Mouse (Mus musculus) hindbrain, embryonic 12.5 days (tissue): ENCODE results near the gene 1700102P08Rik. TPM values are rescaled to one million over a fixed set of nuclear protein-coding genes. Genes with fewer than 3 reads are reported as not detected.
A peak's percentile ranks its signal among the peaks of the same experiment; 100 is the strongest.

Experiments
- ATAC-seq: fragments of 200-750 bp; cut with Nextera tagmentation; 2 replicates; pipeline ENCODE4 v1.8.0; 2017; ENCODE audit warnings: moderate TSS enrichment; ENCODE audit not compliant: low FRiP score
- H3K27ac ChIP-seq: fragments of 300-500 bp; sonication (generic); 2 replicates; pipeline ENCODE4 v1.5.1; 2016; ENCODE audit warnings: mild to moderate bottlenecking
- H3K27me3 ChIP-seq: fragments of 300-500 bp; sonication (generic); 2 replicates; pipeline ENCODE4 v1.6.1; 2016; ENCODE audit warnings: mild to moderate bottlenecking
- H3K36me3 ChIP-seq: fragments of 300-500 bp; sonication (generic); 2 replicates; pipeline ENCODE4 v1.6.1; 2016; ENCODE audit warnings: mild to moderate bottlenecking
- H3K4me1 ChIP-seq: fragments of 300-500 bp; sonication (generic); 2 replicates; pipeline ENCODE4 v1.6.1; 2016
- H3K4me2 ChIP-seq: fragments of 300-500 bp; sonication (generic); replicated peaks from 2 replicates; pipeline ENCODE4 v1.6.1; 2016; ENCODE audit warnings: mild to moderate bottlenecking
- H3K4me3 ChIP-seq: fragments of 300-500 bp; sonication (generic); 2 replicates; pipeline ENCODE4 v1.5.1; 2016; ENCODE audit warnings: mild to moderate bottlenecking
- H3K9ac ChIP-seq: fragments of 300-500 bp; sonication (generic); 2 replicates; pipeline ENCODE4 v1.6.1; 2016; ENCODE audit warnings: mild to moderate bottlenecking, moderate library complexity
- H3K9me3 ChIP-seq: fragments of 300-500 bp; sonication (generic); replicated peaks from 2 replicates; pipeline ENCODE4 v1.6.1; 2016; ENCODE audit warnings: mild to moderate bottlenecking
- WGBS: fragments of 180-500 bp; shearing (Covaris S2); methylation state at CpG from one replicate; pipeline ENCODE4 v1.1.7; 2016; 5-methylcytosine and 5-hydroxymethylcytosine counted together
- polyA plus RNA-seq: library from polyadenylated mRNA; unstranded; fragments of >200 nt; fragmentation: Nextera tagmentation; extraction: Ambion mirVana; gene quantifications from 2 replicates; pipeline ENCODE4 v1.2.1, GENCODE M21; 2016

Gene 1700102P08Rik
- polyA plus RNA-seq, 1 experiment from 2014 or later, result 1.7 TPM

DNA sequence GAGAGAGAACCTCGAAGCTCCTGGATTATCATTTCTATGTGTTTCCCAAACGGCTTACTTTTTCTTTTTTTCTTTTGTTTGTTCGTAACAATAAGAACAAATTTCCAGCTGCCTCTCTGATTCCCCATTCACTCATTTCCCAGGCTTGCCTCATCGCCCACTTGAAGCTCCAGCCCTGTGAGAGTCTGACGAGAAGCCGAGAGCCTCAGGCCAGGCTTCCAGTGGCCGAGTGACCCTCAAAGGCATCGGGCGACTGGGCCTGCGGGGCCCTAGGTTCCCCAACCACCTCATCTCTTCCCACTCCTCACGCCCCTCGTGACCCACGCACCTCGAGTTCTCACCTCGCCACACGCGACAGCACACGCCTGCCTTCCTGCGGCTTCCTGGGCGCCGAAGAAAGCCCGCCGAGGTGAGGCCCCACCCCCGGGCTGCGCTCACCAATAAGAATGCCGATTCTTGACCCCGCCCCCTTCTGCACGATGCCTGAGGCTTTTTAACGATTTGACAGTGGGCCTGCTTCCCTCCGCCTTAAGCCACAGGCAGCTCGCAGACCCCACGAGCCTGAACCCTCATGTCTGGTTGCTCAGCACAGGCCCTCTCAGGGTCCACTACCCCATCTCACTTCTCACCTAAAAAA lies 38.9 kb downstream of the 1700102P08Rik start:
- 0 out of 2 replicates have a peak overlapping the region, but pooled peaks have one; percentile 0 for H3K4me3 ChIP-seq
- ATAC-seq, result 0 out of 2 replicates have a peak, but pooled peaks have one; percentile 19
- H3K4me1 ChIP-seq, result peaks cover 6% of the 10 kb centered on the region; the same call in 1 of the 2 replicates
- H3K27me3 ChIP-seq, result no peaks in the 10 kb centered on the region
- no peaks in the 10 kb centered on the region for H3K36me3 ChIP-seq
- WGBS, result 53% methylated on average over 32 of the region's 32 CpGs
- no peaks in the 10 kb centered on the region for H3K9me3 ChIP-seq
- no peak overlapping the region for H3K27ac ChIP-seq
- H3K4me2 ChIP-seq, result peak overlapping the region; percentile 44
- H3K9ac ChIP-seq, result no peak overlapping the region

DNA sequence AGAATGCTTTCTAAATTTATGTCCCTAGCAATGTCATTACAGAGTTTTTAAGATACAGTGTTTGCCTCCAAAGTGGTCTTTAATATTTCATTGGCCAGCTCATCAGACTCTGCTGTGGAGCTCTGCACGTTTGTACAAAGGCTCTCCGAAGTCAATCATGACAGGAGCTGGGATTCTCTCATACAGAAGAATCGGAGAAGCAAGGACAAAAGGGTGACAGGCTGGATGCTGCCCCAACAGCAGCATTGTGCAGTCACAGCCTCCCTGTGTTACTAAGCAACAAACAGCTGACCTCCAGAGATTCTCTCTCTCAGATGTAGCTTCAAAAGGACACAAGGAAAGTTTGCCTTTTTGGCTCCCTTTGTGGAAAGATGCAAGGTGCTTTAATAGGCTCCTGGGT lies 43.6 kb downstream of the 1700102P08Rik start, which contains the start of gene BC048562:
Gene BC048562, plus strand, starts transcription at position 301 of the 400 bp plus-strand sequence.
- Histone ChIP-seq H3K4me1 (peaks cover 8% of the 10 kb centered on the region; the same call in 1 of the 2 replicates), H3K27ac (no peak within 1 kb of the TSS), H3K9me3 (no peaks in the 10 kb centered on the region), H3K4me3 (no peak within 1 kb of the TSS), H3K4me2 (no peak within 1 kb of the TSS), H3K27me3 (no peaks in the 10 kb centered on the region), H3K36me3 (no peaks in the 10 kb centered on the region), H3K9ac (no peak within 1 kb of the TSS)
- WGBS, result 39% methylated on average over 3 of the region's 3 CpGs
- ATAC-seq, result no peak

DNA sequence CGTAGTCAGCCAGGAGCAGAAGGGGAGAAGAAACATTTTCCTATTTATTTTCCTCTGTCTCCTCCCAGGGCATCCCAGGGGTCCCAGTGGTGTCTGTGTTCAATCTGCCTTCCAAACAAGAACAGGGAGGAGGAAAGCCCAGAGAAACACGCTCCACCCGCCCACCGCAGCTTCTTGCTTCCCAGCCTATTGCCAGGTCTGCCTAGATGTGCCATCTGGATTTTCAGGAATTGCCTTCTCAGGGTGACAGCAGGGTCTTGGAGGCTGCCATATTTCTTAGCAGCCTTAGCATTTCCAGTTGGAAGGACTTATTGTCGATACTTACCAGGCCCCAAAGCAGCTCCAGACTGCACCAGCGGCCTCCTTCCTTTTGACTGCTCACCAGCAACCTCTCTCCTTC lies 46.6 kb downstream of the 1700102P08Rik start:
- Histone ChIP-seq H3K27ac (no peak overlapping the region), H3K4me1 (0 out of 2 replicates have a peak, but pooled peaks cover 4% of the 10 kb centered on the region), H3K4me2 (no peak overlapping the region), H3K4me3 (no peak overlapping the region), H3K9me3 (no peaks in the 10 kb centered on the region), H3K9ac (no peak overlapping the region), H3K27me3 (no peaks in the 10 kb centered on the region), H3K36me3 (no peaks in the 10 kb centered on the region)
- 83% methylated on average over 6 of the region's 6 CpGs for WGBS
- no peak for ATAC-seq

DNA sequence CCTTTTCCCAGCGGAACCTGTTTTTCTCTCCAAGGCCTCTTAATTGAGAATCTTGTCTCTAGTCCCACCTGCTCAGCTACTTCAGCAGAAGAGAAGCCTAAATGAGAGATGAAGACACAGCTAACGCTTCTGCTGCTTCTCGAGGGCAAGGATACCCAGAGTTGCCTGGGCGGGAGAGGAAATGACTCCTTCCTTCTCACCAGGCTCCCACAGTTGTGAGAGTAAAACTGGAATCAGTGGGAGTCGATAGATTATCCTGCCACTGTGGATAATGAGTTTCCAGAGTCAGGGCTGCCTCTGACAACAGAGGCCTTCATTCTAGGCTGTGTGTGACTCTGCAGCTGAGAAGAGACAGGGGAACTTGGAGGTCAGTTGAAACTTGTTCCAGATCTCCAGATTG lies 47.9 kb downstream of the 1700102P08Rik start:
- no peaks in the 10 kb centered on the region for H3K36me3 ChIP-seq
- no peak overlapping the region for H3K9ac ChIP-seq
- H3K27ac ChIP-seq, result no peak overlapping the region
- no peaks in the 10 kb centered on the region for H3K9me3 ChIP-seq
- WGBS, result 78% methylated on average over 5 of the region's 5 CpGs
- no peaks in the 10 kb centered on the region for H3K27me3 ChIP-seq
- 0 out of 2 replicates have a peak, but pooled peaks cover 4% of the 10 kb centered on the region for H3K4me1 ChIP-seq
- no peak for ATAC-seq
- no peak overlapping the region for H3K4me2 ChIP-seq
- no peak overlapping the region for H3K4me3 ChIP-seq

DNA sequence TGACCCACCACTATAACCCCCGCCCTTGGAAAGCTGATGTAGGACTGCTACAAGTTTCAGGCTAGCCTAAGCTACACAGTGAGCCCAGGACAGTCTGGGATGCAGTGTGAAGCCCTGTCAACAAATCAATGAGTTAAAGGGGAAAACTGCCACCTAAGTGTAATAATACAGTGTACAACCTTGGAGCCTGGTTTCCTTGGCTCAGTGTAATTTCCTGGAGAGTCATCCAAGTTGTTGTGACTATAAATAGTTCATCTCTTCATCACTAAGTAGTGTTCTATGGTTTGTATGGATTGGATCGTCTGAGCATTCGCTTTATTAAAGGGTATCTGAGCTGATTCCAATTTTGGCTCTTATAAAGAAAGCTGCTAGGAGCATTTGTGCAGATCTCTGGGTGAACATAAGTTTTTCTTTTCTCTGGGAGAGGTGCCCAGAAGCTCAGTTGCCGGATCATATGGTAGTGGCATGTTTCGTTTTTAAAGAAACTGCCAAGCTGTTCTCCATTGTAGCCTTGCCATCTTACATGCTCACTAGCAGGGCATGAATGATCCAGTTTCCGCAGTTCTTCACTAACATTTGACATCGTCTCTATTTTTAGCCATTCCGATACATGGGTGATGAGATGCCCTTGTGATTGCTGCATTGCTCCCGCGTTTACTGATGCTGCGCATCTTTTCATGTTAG lies 48.8 kb downstream of the 1700102P08Rik start:
- WGBS, result 91% methylated on average over 11 of the region's 11 CpGs
- H3K4me2 ChIP-seq, result no peak overlapping the region
- no peaks in the 10 kb centered on the region for H3K9me3 ChIP-seq
- H3K4me1 ChIP-seq, result 0 out of 2 replicates have a peak, but pooled peaks cover 3% of the 10 kb centered on the region
- no peaks in the 10 kb centered on the region for H3K36me3 ChIP-seq
- H3K4me3 ChIP-seq, result no peak overlapping the region
- no peak overlapping the region for H3K9ac ChIP-seq
- no peak for ATAC-seq
- H3K27me3 ChIP-seq, result no peaks in the 10 kb centered on the region
- no peak overlapping the region for H3K27ac ChIP-seq

DNA sequence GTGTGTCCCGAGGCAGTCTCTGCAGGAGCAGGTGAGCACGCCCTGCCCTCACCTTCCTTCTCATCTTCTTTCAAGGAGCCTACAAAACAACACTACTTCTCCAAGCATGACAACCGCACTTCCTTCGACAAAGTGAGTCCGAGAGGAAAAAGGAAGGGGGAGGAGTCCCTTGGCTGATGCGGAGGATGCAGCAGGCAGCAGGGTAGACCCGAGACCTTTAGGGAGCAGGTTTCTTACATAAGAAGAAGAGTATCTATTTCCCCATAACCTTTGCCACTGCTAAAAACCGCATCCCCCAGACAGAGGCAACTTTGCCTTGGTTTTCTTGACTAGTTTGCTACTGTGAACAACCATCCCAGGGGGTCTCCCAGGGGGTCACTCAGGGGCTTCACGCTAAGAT lies 52.5 kb downstream of the 1700102P08Rik start:
- Histone ChIP-seq H3K9me3 (no peaks in the 10 kb centered on the region), H3K4me3 (no peak overlapping the region), H3K27ac (no peak overlapping the region), H3K4me2 (no peak overlapping the region), H3K36me3 (peaks cover 15% of the 10 kb centered on the region), H3K4me1 (peaks cover 16% of the 10 kb centered on the region), H3K9ac (no peak overlapping the region), H3K27me3 (no peaks in the 10 kb centered on the region; the same call in 1 of the 2 replicates)
- 66% methylated on average over 9 of the region's 9 CpGs for WGBS
- ATAC-seq, result no peak

DNA sequence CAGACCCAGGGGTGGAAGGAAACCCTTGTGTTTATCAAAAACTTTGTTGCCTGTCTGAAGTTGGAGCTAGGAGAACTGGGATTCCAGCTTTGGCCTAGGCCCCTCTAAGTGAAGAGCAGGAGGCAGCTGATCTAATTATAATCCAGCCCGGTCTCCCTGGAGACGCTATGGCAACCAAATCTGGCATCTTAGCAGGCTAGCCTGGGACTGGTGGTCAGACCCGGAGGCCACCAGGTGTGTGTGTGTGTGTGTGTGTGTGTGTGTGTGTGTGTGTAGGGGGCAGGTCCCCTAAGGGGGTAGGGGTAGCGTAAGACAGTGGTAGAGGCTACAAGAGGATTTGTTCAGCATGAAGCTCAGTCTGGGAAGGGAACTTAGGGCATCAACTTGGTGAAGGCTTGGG lies 57.3 kb downstream of the 1700102P08Rik start:
- ATAC-seq, result peak; percentile 59
- Histone ChIP-seq H3K9me3 (no peaks in the 10 kb centered on the region), H3K4me3 (0 out of 2 replicates have a peak overlapping the region, but pooled peaks have one; percentile 57), H3K4me2 (peak overlapping the region; percentile 82), H3K27ac (peak overlapping the region; percentile 92), H3K4me1 (peaks cover 39% of the 10 kb centered on the region), H3K27me3 (no peaks in the 10 kb centered on the region; the same call in 1 of the 2 replicates), H3K9ac (peak overlapping the region; percentile 15; the same call in 1 of the 2 replicates), H3K36me3 (peaks cover 15% of the 10 kb centered on the region)
- WGBS, result 15% methylated on average over 4 of the region's 4 CpGs

DNA sequence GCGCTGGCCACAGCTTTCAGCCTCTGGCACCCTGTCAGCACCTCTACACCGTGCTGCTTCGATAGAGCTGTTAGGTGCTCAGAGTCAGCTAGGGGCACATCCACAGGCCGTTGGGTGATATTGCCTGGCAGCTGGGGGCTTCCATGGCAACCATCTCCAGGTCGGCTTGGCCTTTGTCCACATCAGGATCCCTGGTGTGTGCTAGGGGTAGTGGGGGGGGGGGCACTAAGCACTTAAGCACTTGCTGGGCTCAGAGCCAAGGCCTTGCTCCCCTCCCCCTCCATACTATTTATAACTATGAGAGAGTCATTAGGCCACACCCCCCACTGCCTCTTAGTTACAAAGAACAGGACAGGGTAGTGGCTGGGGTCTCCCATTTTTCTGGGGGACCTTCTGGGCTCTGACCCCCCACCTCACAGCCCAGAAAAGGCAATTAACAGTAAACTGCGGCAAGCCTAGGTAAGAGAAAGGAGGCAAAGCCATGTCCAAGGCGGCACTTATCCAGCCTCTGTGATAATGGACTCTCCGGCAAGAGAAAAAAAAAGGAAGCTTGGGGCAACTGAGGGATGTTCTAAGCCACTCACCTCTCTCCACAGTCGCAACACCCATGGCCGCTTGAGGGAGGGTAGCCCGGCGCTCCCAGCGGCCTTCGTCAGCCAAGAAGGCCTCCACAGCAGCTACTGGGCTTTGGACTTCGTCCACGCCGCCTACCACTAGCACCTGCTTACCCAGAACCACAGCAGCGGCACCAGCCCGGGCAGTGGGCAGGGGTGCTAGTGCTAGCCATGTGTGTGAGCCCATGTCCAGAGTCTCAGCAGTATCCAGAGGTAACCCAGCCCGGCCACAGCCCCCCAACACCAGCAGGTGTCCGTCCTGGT lies 57.9 kb downstream of the 1700102P08Rik start:
- Histone ChIP-seq H3K4me1 (peaks cover 39% of the 10 kb centered on the region), H3K9me3 (no peaks in the 10 kb centered on the region), H3K4me2 (peak overlapping the region; percentile 82), H3K36me3 (peaks cover 15% of the 10 kb centered on the region), H3K27ac (peak overlapping the region; percentile 92), H3K27me3 (no peaks in the 10 kb centered on the region; the same call in 1 of the 2 replicates), H3K4me3 (peak overlapping the region; percentile 57), H3K9ac (peak overlapping the region; percentile 53)
- WGBS, result 65% methylated on average over 21 of the region's 21 CpGs
- ATAC-seq, result peak; percentile 74

DNA sequence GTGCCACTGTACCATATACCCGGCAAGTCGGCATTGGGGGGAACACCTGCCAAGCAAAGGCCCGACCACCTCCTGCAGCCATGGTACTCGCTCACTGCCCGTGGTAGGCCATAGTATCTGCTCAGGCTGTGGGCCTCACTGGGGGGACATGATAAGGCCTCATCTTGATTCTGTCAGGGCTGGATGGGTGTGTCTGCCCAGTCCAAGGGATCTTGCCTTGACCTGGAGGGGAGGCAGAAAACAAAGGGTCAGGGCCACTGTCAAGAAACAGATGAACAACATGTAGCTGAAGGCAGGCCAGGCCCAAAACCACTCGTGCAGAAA lies 58.5 kb downstream of the 1700102P08Rik start:
- peaks cover 39% of the 10 kb centered on the region for H3K4me1 ChIP-seq
- peak overlapping the region; percentile 82 for H3K4me2 ChIP-seq
- no peak for ATAC-seq
- H3K9ac ChIP-seq, result peak overlapping the region; percentile 53
- H3K27ac ChIP-seq, result peak overlapping the region; percentile 92
- peaks cover 4% of the 10 kb centered on the region; the same call in 1 of the 2 replicates for H3K27me3 ChIP-seq
- H3K4me3 ChIP-seq, result peak overlapping the region; percentile 57
- WGBS, result 93% methylated on average over 6 of the region's 6 CpGs
- H3K36me3 ChIP-seq, result peaks cover 15% of the 10 kb centered on the region
- no peaks in the 10 kb centered on the region for H3K9me3 ChIP-seq

DNA sequence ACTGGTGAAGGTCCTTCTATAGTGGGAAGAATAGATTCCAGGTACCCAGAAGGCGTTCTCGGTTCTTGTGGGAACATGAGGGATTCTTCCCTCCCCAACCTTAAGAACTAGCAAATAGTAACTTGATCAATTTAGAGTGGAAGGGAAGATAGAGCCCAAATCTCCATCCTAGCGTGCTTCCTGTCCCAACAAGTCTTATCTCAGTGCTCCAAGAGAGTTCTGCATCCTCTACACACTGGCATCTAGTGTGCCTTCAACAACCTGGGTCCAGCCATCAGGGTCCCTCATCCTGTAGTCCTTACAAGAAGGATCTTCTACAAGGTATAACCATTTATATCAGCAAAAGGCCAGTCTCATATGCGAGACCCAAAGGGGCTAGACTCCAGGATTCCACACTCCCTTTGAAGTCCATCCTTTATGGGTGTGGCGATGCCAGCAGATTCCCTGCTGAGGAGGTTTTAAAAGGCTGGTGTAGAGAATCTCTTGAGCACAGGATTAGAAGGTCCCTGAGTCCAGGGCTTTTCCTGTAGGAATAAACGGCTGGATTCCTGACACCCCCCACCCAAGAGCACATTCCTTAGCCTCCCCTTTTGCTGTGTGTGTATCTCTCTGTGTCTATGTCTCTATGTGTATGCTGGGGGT lies 59.0 kb downstream of the 1700102P08Rik start:
- peak overlapping the region; percentile 76 for H3K9ac ChIP-seq
- 52% methylated on average over 6 of the region's 6 CpGs for WGBS
- H3K4me2 ChIP-seq, result peak overlapping the region; percentile 82
- H3K4me1 ChIP-seq, result peaks cover 39% of the 10 kb centered on the region
- H3K4me3 ChIP-seq, result peak overlapping the region; percentile 57
- no peak for ATAC-seq
- peaks cover 4% of the 10 kb centered on the region; the same call in 1 of the 2 replicates for H3K27me3 ChIP-seq
- peaks cover 15% of the 10 kb centered on the region for H3K36me3 ChIP-seq
- H3K9me3 ChIP-seq, result no peaks in the 10 kb centered on the region
- peak overlapping the region; percentile 92 for H3K27ac ChIP-seq

GRCm38 (mm10) chr9:108452291-108452906 lies 59.8 kb downstream of the 1700102P08Rik start:
- H3K4me1 ChIP-seq, result peaks cover 39% of the 10 kb centered on the region
- under 1% methylated on average over 40 of the region's 40 CpGs for WGBS
- peak overlapping the region; percentile 82 for H3K4me2 ChIP-seq
- H3K27me3 ChIP-seq, result peaks cover 4% of the 10 kb centered on the region; the same call in 1 of the 2 replicates
- peak overlapping the region; percentile 57 for H3K4me3 ChIP-seq
- ATAC-seq, result peak; percentile 79
- peak overlapping the region; percentile 76 for H3K9ac ChIP-seq
- peak overlapping the region; percentile 92 for H3K27ac ChIP-seq
- peaks cover 15% of the 10 kb centered on the region for H3K36me3 ChIP-seq
- no peaks in the 10 kb centered on the region for H3K9me3 ChIP-seq
